Comparison of ENCODE assay signal across 8 mouse cellular contexts in genomic region chr17:46030323-46030730, GRCm38 (mm10). TPM values are rescaled to one million over a fixed set of nuclear protein-coding genes. Genes with fewer than 3 reads are reported as not detected.
DNase-seq lines count a peak whose midpoint lies in the region; ATAC-seq lines count a peak whose summit lies in the region.

No protein-coding gene starts in this region.

- peaks cover 53% of the 10 kb centered on the region for H3K4me1 ChIP-seq in lung, embryonic 16.5 days (replicated peaks; ENCODE audit: control insufficient read depth, insufficient read depth, low read length)

- H3K9me3 ChIP-seq in lung, embryonic 16.5 days (ENCODE audit: control insufficient read depth, low read length), result no peaks in the 10 kb centered on the region

- no peak for ATAC-seq in lung, embryonic 16.5 days (ENCODE audit: low read depth)
- no peak for ATAC-seq in granulocyte monocyte progenitor cell, adult 5-6 weeks (replicated peaks; ENCODE audit: poor library complexity, severe bottlenecking)

- under 1% methylated on average over 43 of the region's 43 CpGs for WGBS in lung, embryonic 16.5 days

- peak overlapping the region; percentile 89 for H3K4me3 ChIP-seq in lung, embryonic 16.5 days (ENCODE audit: low read length)

- peak overlapping the region; percentile 97 for H3K9ac ChIP-seq in lung, embryonic 16.5 days (ENCODE audit: low read length)

- H3K4me2 ChIP-seq in lung, embryonic 16.5 days (ENCODE audit: low read depth, low read length), result peak overlapping the region; percentile 71

- peaks cover 6% of the 10 kb centered on the region for H3K36me3 ChIP-seq in lung, embryonic 16.5 days (ENCODE audit: control insufficient read depth, insufficient read depth, low read length)

- peak overlapping the region; percentile 95 for H3K27ac ChIP-seq in lung, embryonic 16.5 days (ENCODE audit: low read length)

- DNase-seq in spleen, postnatal 4 days (ENCODE audit: low spot score in 2 of 2), result peak; percentile 35 to 75
- DNase-seq in spleen, adult 18-20 months, result no peak
- DNase-seq in cerebellum, postnatal 10 days, result peak; percentile 67 to 68
- peak; percentile 77 for DNase-seq in gastrocnemius, postnatal 25 days
- peak; percentile 77 for DNase-seq in kidney, postnatal 10 days
- peak; percentile 50 for DNase-seq in right cerebral cortex, adult 18-20 months

- no peaks in the 10 kb centered on the region for H3K27me3 ChIP-seq in lung, embryonic 16.5 days (ENCODE audit: control insufficient read depth, insufficient read depth, low read depth, low read length)

RNA-seq across cellular contexts. Expression of gene Vegfa, which starts 1.8 kb away (rescaled TPM):
- 100 to 1,000 TPM; 135 to 170 TPM for total RNA-seq in gastrocnemius, postnatal 25 days (2021)
- polyA plus RNA-seq in lung, embryonic 16.5 days (2015; fragmentation: Nextera tagmentation; extraction: Ambion mirVana), result 4.5 and 5.7 TPM in 2 replicates
- 21.2 and 28.6 TPM in 2 replicates for total RNA-seq in granulocyte monocyte progenitor cell, adult 5-6 weeks (2014; fragmentation: Nextera tagmentation)
- total RNA-seq in granulocyte monocyte progenitor cell, adult 5-6 weeks (2017), result 34.3 and 41.4 TPM in 2 replicates

Comparison
In these comparisons a context has a peak if more than half of its experiments do, and no peak if none do; other contexts are left out.
1. DNase-seq: peak in spleen, postnatal 4 days (2 of 2), cerebellum, postnatal 10 days (2 of 2), gastrocnemius, postnatal 25 days (single experiment), kidney, postnatal 10 days (single experiment) and right cerebral cortex, adult 18-20 months (single experiment); none in spleen, adult 18-20 months (0 of 2).